Mouse (Mus musculus) spleen, adult 2 months (tissue): ENCODE measurements around the gene Parg.

Experiments used
- CTCF ChIP-seq: fragments of 200-500 bp; IDR thresholded peaks from 2 replicates; pipeline ENCODE4 v1.5.1; 2011; ENCODE audit warnings: mild to moderate bottlenecking, inconsistent platforms; ENCODE audit not compliant: insufficient read depth, insufficient read length, insufficient replicate concordance; ENCODE audit errors: extremely low read depth
- POLR2A ChIP-seq: fragments of 200-500 bp; IDR thresholded peaks from 2 replicates; pipeline ENCODE4 v1.6.1; 2011; ENCODE audit warnings: low read depth, low read length, inconsistent platforms

DNA sequence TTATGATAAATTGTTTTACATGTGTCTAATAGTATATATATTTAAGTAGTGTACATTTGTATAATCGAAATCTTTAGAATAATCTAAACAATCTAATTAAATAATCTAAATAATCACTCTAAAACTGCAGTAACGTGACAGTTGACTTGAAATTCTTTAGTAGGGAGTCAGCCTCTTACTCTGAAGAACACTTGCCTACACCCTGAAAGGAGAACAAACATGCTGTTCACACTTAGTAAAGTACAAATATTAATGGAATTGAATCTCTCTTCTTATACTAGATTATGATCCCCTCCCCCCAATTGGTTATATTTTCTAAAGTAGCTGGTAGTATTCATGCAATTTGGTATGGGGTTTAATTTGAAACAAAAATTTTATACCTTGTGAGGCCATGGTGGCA, 60.0 kb downstream of the Parg start:
- TF ChIP-seq CTCF: no peak
- no peak for TF ChIP-seq POLR2A
